ENCODE assay signal across 8 mouse cellular contexts in the genomic region with DNA sequence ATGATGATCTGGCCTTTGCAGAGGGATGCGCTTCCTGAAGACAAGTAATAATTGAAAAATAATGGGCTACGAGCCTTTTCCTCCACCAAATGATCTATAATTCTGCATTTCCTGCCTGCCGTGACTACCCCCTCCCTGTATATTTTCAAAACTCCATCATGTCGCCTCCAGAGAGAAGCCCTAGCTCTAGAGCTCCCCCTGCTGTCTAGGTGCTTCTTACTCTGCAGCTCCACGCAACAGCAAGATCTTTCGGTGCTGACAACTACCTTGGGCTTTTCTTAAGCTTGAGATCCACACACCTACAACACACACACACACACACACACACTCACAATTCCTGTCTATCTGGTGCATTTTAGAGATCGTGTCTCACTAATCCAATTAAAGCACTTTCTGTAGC. TPM values are rescaled to one million over a fixed set of nuclear protein-coding genes. Genes with fewer than 3 reads are reported as not detected.
DNase-seq lines count a peak whose midpoint lies in the region; ATAC-seq and TF ChIP-seq lines count a peak whose summit lies in the region.

No protein-coding gene starts in this region.

- H3K9me3 ChIP-seq in kidney, embryonic 15.5 days (replicated peaks), result no peaks in the 10 kb centered on the region
- H3K9me3 ChIP-seq in MEL (replicated peaks; ENCODE audit: insufficient read depth, low read length), result no peaks in the 10 kb centered on the region

- peak; percentile 59 for TF ChIP-seq RAD21 in MEL (IDR thresholded peaks at IDR 0.05; ENCODE audit: low read depth, low read length)

- TF ChIP-seq CTCF in MEL (IDR thresholded peaks at IDR 0.05 in 2 of 3, conservative IDR thresholded peaks at IDR 0.05 in 1 of 3; ENCODE audit: control insufficient read depth in 1 of 3, insufficient read depth in 1 of 3, low read depth in 2 of 3, low read length in 3 of 3, poor library complexity in 1 of 3, severe bottlenecking in 1 of 3), result peak; percentile 60 to 64 (median 63)

- peak; percentile 66 for DNase-seq in kidney, adult 18-20 months
- peak; percentile 57 for DNase-seq in MEL (ENCODE audit: low read depth, low spot score)
- peak; percentile 33 for DNase-seq in cerebellum, adult 9-10 months
- peak; percentile 65 to 82 for DNase-seq in heart, postnatal 14 days
- DNase-seq in left cerebral cortex, postnatal 25 days (ENCODE audit: low spot score in 2 of 2), result peak; percentile 61 to 74
- peak; percentile 15 for DNase-seq in retina, adult 2 months (ENCODE audit: low read depth, low spot score)
- DNase-seq in urinary bladder, postnatal 36 days (ENCODE audit: low spot score in 2 of 2), result peak; percentile 50 to 62

- WGBS in kidney, embryonic 15.5 days, result 53% methylated on average over 7 of the region's 7 CpGs

- intact Hi-C loops in heart, postnatal 14 days (cut with DNase I), result loop anchor here (1.0 to 5.0 kb wide), 4 partner anchors 45 to 289 kb away; no protein-coding TSS in a partner anchor
- intact Hi-C loops in left cerebral cortex, postnatal 25 days (cut with DNase I), result loop anchor here (1.0 to 5.0 kb wide), 2 partner anchors 289 to 1770 kb away; no protein-coding TSS in a partner anchor

- no peaks in the 10 kb centered on the region for H3K27me3 ChIP-seq in kidney, embryonic 15.5 days
- no peaks in the 10 kb centered on the region for H3K27me3 ChIP-seq in MEL (ENCODE audit: control insufficient read depth in 1 of 2, insufficient read depth in 2 of 2, low read length in 2 of 2)

- H3K4me2 ChIP-seq in kidney, embryonic 15.5 days, result no peak overlapping the region

- no peak overlapping the region for H3K9ac ChIP-seq in kidney, embryonic 15.5 days
- no peak overlapping the region for H3K9ac ChIP-seq in MEL (ENCODE audit: control insufficient read depth, low read depth, low read length, poor library complexity, severe bottlenecking)

- H3K4me1 ChIP-seq in kidney, embryonic 15.5 days, result 0 out of 2 replicates have a peak, but pooled peaks cover 3% of the 10 kb centered on the region
- peaks cover 5% of the 10 kb centered on the region in 2 experiments for H3K4me1 ChIP-seq in MEL (ENCODE audit: control insufficient read depth in 1 of 2, insufficient read depth in 2 of 2, low read length in 2 of 2)

- H3K36me3 ChIP-seq in kidney, embryonic 15.5 days, result no peaks in the 10 kb centered on the region
- peaks cover 0 to 11% of the 10 kb centered on the region in 2 experiments; a peak in 2 of 4 replicates for H3K36me3 ChIP-seq in MEL (ENCODE audit: control insufficient read depth in 1 of 2, insufficient read depth in 2 of 2, low read length in 2 of 2)

- no peak for TF ChIP-seq EP300 in MEL (IDR thresholded peaks at IDR 0.05; ENCODE audit: low read depth in 1 of 2, low read length in 2 of 2)

- no peaks in the 10 kb centered on the region for H3K79me2 ChIP-seq in MEL (ENCODE audit: control insufficient read depth, insufficient read depth, low read length, poor library complexity)

- no peak overlapping the region for H3K27ac ChIP-seq in kidney, embryonic 15.5 days
- H3K27ac ChIP-seq in MEL (ENCODE audit: control insufficient read depth, low read depth, low read length), result no peak overlapping the region

- no peak for TF ChIP-seq POLR2A in MEL (IDR thresholded peaks at IDR 0.05; ENCODE audit: control insufficient read depth in 1 of 2, insufficient read depth in 1 of 2, low read depth in 1 of 2, low read length in 2 of 2, poor library complexity in 1 of 2)

- no peak overlapping the region for H3K4me3 ChIP-seq in kidney, embryonic 15.5 days (replicated peaks)
- H3K4me3 ChIP-seq in MEL (ENCODE audit: control insufficient read depth in 1 of 2, insufficient read depth in 1 of 2, low read depth in 2 of 2, low read length in 2 of 2), result no peak overlapping the region

- no peak for ATAC-seq in kidney, embryonic 15.5 days (replicated peaks; ENCODE audit: low FRiP score)

TF ChIP-seq in MEL, 35 proteins besides CTCF, POLR2A, EP300 and RAD21:
- TF ChIP-seq MXI1 (IDR thresholded peaks at IDR 0.05; ENCODE audit: low read depth, low read length) (no peak), SMC3 (IDR thresholded peaks at IDR 0.05; ENCODE audit: low read depth, low read length) (peak; percentile 74), GABPA (IDR thresholded peaks at IDR 0.05; ENCODE audit: low read depth, low read length) (no peak), ZC3H11A (IDR thresholded peaks at IDR 0.05; ENCODE audit: low read depth, low read length) (0 out of 2 replicates have a peak, but pooled peaks have one; percentile 9), MAX (IDR thresholded peaks at IDR 0.05; ENCODE audit: low read length) (no peak), MYC (IDR thresholded peaks at IDR 0.05; ENCODE audit: low read depth, low read length) (no peak), HCFC1 (IDR thresholded peaks at IDR 0.05; ENCODE audit: low read depth, low read length) (no peak), TBP (IDR thresholded peaks at IDR 0.05; ENCODE audit: low read depth, low read length) (no peak), ZNF384 (IDR thresholded peaks at IDR 0.05; ENCODE audit: low read depth, low read length) (no peak), USF2 (IDR thresholded peaks at IDR 0.05; ENCODE audit: borderline replicate concordance in 1 of 2, insufficient read depth in 1 of 2, low read depth in 1 of 2, low read length in 2 of 2) (no peak), CHD1 (IDR thresholded peaks at IDR 0.05; ENCODE audit: low read depth, low read length) (no peak), MAFK (IDR thresholded peaks at IDR 0.05; ENCODE audit: borderline replicate concordance, low read depth, low read length) (no peak), JUND (IDR thresholded peaks at IDR 0.05; ENCODE audit: low read depth, low read length) (no peak), ZKSCAN1 (IDR thresholded peaks at IDR 0.05; ENCODE audit: low read depth, low read length) (no peak)
TF ChIP-seq in MEL: peak in this region for 2.

RNA-seq across cellular contexts. Expression of a gene that starts 17.6 kb away (rescaled TPM):
- polyA plus RNA-seq in kidney, embryonic 15.5 days (2015; fragmentation: Nextera tagmentation; extraction: Ambion mirVana), result 0.71 TPM in 1 of 2 replicates, not detected in the other
- total RNA-seq in MEL (2012; rRNA removed), result not detected in 2 replicates
- not detected for polyA plus RNA-seq in MEL (2012; ENCODE audit: insufficient read depth in 1 of 2, insufficient read length in 2 of 2, low read depth in 1 of 2, low replicate concordance in 2 of 2, missing spikeins in 1 of 2)
- total RNA-seq in heart, postnatal 14 days (2021), result 1 to 10 TPM; 3.8 to 4.4 TPM
- total RNA-seq in left cerebral cortex, postnatal 25 days (2021), result 1 to 10 TPM; 1.5 to 3.9 TPM

RNA-seq across cellular contexts. Expression of a gene that starts 17.9 kb away (rescaled TPM):
- polyA plus RNA-seq in kidney, embryonic 15.5 days (2015; fragmentation: Nextera tagmentation; extraction: Ambion mirVana), result 7.3 and 8.2 TPM in 2 replicates
- total RNA-seq in MEL (2012; rRNA removed), result 1.0 and 1.9 TPM in 2 replicates
- 1 to 10 TPM in 1 of 2 experiments, not detected in 1; 2.6 TPM for polyA plus RNA-seq in MEL (2012; ENCODE audit: insufficient read depth in 1 of 2, insufficient read length in 2 of 2, low read depth in 1 of 2, low replicate concordance in 2 of 2, missing spikeins in 1 of 2)
- total RNA-seq in heart, postnatal 14 days (2021), result 1 to 10 TPM; 5.0 to 5.5 TPM
- 10 to 100 TPM; 19.7 to 27.6 TPM for total RNA-seq in left cerebral cortex, postnatal 25 days (2021)

Comparison
In these comparisons a context has a peak if more than half of its experiments do, and no peak if none do; other contexts are left out.
1. DNase-seq: peak in every context shown above with its lines; median percentile 74 in heart, postnatal 14 days; 68 in left cerebral cortex, postnatal 25 days; 66 in kidney, adult 18-20 months; 57 in MEL; 56 in urinary bladder, postnatal 36 days; 33 in cerebellum, adult 9-10 months; 15 in retina, adult 2 months.